Mouse (Mus musculus) frontal cortex, adult (tissue): ENCODE data around the gene 1810024B03Rik.
"Not testable (repeated sequence)": the region's sequence is repeated elsewhere in the genome, so short reads cannot be mapped to it uniquely, and the experiment has no call there.

Source experiments
- ATAC-seq: cut with Nextera tagmentation; 2 replicates; pipeline ENCODE4 v1.9.2; 2017; ENCODE audit warnings: mild to moderate bottlenecking, moderate library complexity, mixed read lengths; ENCODE audit not compliant: low TSS enrichment

The 1810024B03Rik gene

GRCm38 (mm10) chr2:127207547-127208451 lies at the start of gene 1810024B03Rik, which contains the start of gene Snrnp200:
1810024B03Rik (minus strand) TSS chr2:127208280.
Snrnp200 (plus strand) TSS chr2:127208386.
- peak; percentile 99 for ATAC-seq

GRCm38 (mm10) chr2:127255294-127255693 lies 47.2 kb upstream of the 1810024B03Rik start:
- no peak for ATAC-seq

GRCm38 (mm10) chr2:127254604-127255134 lies 46.6 kb upstream of the 1810024B03Rik start:
- no peak for ATAC-seq

GRCm38 (mm10) chr2:127252787-127253186 lies 44.7 kb upstream of the 1810024B03Rik start:
- no peak for ATAC-seq

- no peak for ATAC-seq
These were observed 43.9 kb upstream of the 1810024B03Rik start for GRCm38 (mm10) chr2:127251880-127252527.

GRCm38 (mm10) chr2:127251457-127251856 lies 43.4 kb upstream of the 1810024B03Rik start:
- no peak for ATAC-seq

- ATAC-seq = no peak
These were observed 42.4 kb upstream of the 1810024B03Rik start for GRCm38 (mm10) chr2:127250291-127251008.

- ATAC-seq = peak; percentile 28
These were observed 40.4 kb upstream of the 1810024B03Rik start for GRCm38 (mm10) chr2:127248334-127249004.

- ATAC-seq = peak; percentile 93
These were observed 39.7 kb upstream of the 1810024B03Rik start, which contains the start of the genes Ciao1 and Tmem127 for GRCm38 (mm10) chr2:127247592-127248333. Ciao1 (minus strand) TSS chr2:127247816. Tmem127 (plus strand) TSS chr2:127247908.

- no peak for ATAC-seq
These were observed 32.0 kb upstream of the 1810024B03Rik start for GRCm38 (mm10) chr2:127240065-127240464.

- no peak for ATAC-seq
These were observed 30.0 kb upstream of the 1810024B03Rik start for GRCm38 (mm10) chr2:127237897-127238610.

- ATAC-seq = no peak
These were observed 17.2 kb upstream of the 1810024B03Rik start for GRCm38 (mm10) chr2:127225261-127225660.

- ATAC-seq = no peak
These were observed 9.7 kb upstream of the 1810024B03Rik start for GRCm38 (mm10) chr2:127217746-127218145.

GRCm38 (mm10) chr2:127210701-127211100 lies 2.6 kb upstream of the 1810024B03Rik start:
- ATAC-seq = no peak

GRCm38 (mm10) chr2:127208452-127208769 lies 331 bp upstream of the 1810024B03Rik start:
- ATAC-seq = no peak

GRCm38 (mm10) chr2:127206916-127207315 lies 1.2 kb downstream of the 1810024B03Rik start:
- no peak for ATAC-seq

GRCm38 (mm10) chr2:127205936-127206335 lies 2.1 kb downstream of the 1810024B03Rik start:
- ATAC-seq = not testable (repeated sequence)

- ATAC-seq = 0 out of 2 replicates have a peak, but pooled peaks have one; percentile 49
These were observed 3.1 kb downstream of the 1810024B03Rik start for GRCm38 (mm10) chr2:127204932-127205331.

GRCm38 (mm10) chr2:127189574-127189973 lies 18.5 kb downstream of the 1810024B03Rik start:
- ATAC-seq = no peak
